Mouse (Mus musculus) hindbrain, embryonic 14.5 days (tissue): ENCODE results near the gene Borcs6. TPM values are rescaled to one million over a fixed set of nuclear protein-coding genes. Genes with fewer than 3 reads are reported as not detected.

ENCODE experiments used
- ATAC-seq: fragments of 200-750 bp; cut with Nextera tagmentation; 2 replicates; pipeline ENCODE4 v1.8.0; 2017; ENCODE audit warnings: moderate number of reproducible peaks, mild to moderate bottlenecking, moderate TSS enrichment, moderate library complexity; ENCODE audit not compliant: low FRiP score
- DNase-seq: peaks from one replicate; pipeline ENCODE4 v3.0.0-alpha.2; 2015; ENCODE audit warnings: low spot score
- H3K27ac ChIP-seq: fragments of 300-500 bp; sonication (generic); 2 replicates; pipeline ENCODE4 v1.5.1; 2014; ENCODE audit warnings: mild to moderate bottlenecking, moderate library complexity
- H3K27me3 ChIP-seq: fragments of 300-500 bp; sonication (generic); 2 replicates; pipeline ENCODE4 v1.6.1; 2014; ENCODE audit warnings: mild to moderate bottlenecking, low read length, mixed read lengths; ENCODE audit not compliant: control insufficient read depth, insufficient read depth
- H3K36me3 ChIP-seq: fragments of 300-500 bp; sonication (generic); replicated peaks from 2 replicates; pipeline ENCODE4 v1.6.1; 2014; ENCODE audit not compliant: control insufficient read depth, insufficient read depth
- H3K4me1 ChIP-seq: fragments of 300-500 bp; sonication (generic); replicated peaks from 2 replicates; pipeline ENCODE4 v1.6.1; 2014; ENCODE audit warnings: antibody characterized with exemption, low read length, mixed read lengths; ENCODE audit not compliant: control insufficient read depth, insufficient read depth
- H3K4me2 ChIP-seq: fragments of 300-500 bp; sonication (generic); replicated peaks from 2 replicates; pipeline ENCODE4 v1.6.1; 2014; ENCODE audit warnings: mild to moderate bottlenecking, moderate library complexity
- H3K4me3 ChIP-seq: fragments of 300-500 bp; sonication (generic); replicated peaks from 2 replicates; pipeline ENCODE4 v1.5.1; 2014; ENCODE audit warnings: mild to moderate bottlenecking, low read length
- H3K9ac ChIP-seq: fragments of 300-500 bp; sonication (generic); 2 replicates; pipeline ENCODE4 v1.6.1; 2014
- H3K9me3 ChIP-seq: fragments of 300-500 bp; sonication (generic); 2 replicates; pipeline ENCODE4 v1.6.1; 2016; ENCODE audit warnings: low read length; ENCODE audit not compliant: control insufficient read depth
- WGBS: fragments of 180-500 bp; shearing (Covaris S2); extraction: QIAGEN DNeasy Blood & Tissue Kit; methylation state at CpG from one replicate; pipeline ENCODE4 v1.1.7; 2014; 5-methylcytosine and 5-hydroxymethylcytosine counted together
- polyA plus RNA-seq: library from polyadenylated mRNA; unstranded; fragments of >200 nt; fragmentation: Nextera tagmentation; extraction: Ambion mirVana; gene quantifications from 2 replicates; pipeline ENCODE4 v1.2.1, GENCODE M21; 2014

Borcs6 gene
- polyA plus RNA-seq, 1 experiment from 2014 or later = 18.6 TPM

DNA sequence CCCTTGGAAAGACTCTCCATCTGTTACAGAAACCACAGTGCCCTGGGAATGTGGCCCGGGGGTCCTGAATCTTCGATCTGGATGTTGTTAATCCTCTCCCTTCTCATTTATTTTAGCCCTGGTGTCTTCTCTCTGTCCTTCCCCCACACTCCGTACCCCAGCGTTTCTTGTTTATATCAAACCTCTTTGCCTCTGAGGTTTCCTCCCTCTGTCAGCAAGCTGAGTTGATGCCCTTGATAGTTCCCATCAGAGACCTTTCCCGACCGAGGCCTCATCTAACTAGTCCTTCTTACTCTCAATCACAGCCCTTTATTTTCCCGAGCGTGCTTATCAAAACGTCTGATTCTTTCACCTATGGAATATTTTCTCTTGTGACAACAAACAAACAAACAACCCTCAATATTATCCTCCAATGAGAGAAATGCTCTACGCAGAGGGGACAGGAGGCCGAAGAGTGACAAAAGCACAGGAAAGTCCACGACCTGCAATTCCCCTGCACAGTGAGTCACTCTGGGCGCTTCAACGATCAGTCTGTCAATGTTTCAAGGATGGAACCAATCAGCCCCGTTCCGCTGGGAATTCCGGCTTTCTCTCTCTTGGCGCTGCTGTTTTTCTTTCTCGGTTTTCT, 674 bp upstream of the Borcs6 start:
- peak overlapping the region; percentile 85 for H3K9ac ChIP-seq
- peak overlapping the region; percentile 54 for H3K4me3 ChIP-seq
- 1% methylated on average over 19 of the region's 19 CpGs for WGBS
- no peak for DNase-seq
- H3K9me3 ChIP-seq = no peaks in the 10 kb centered on the region
- H3K27ac ChIP-seq = peak overlapping the region; percentile 91
- no peaks in the 10 kb centered on the region for H3K27me3 ChIP-seq
- H3K36me3 ChIP-seq = no peaks in the 10 kb centered on the region
- peak; percentile 14 for ATAC-seq
- peaks cover 25% of the 10 kb centered on the region for H3K4me1 ChIP-seq
- H3K4me2 ChIP-seq = peak overlapping the region; percentile 75

DNA sequence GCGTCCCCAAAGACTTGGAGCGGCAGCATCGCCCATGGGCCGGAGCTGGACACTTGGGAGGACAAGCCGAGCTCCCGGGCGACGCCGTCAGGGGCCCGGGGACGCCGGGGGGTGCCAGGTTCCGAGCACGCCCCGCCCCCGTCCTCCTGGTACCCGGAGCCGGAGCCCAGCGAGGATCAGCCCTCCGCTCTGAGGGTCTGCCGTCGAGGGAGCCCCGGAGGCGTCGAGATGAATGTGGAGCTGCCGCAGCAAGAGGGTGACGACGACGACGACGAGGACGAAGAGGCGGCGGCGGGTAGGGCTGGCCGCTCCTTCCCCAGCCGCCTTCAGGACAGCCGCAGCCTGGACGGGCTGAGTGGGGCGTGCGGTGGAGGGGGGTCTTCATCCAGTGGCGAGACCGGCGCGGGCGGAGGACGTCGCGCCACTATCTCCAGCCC, 476 bp downstream of the Borcs6 start:
- DNase-seq (no peak), ATAC-seq (peak; percentile 10)
- Histone ChIP-seq H3K4me1 (peaks cover 25% of the 10 kb centered on the region), H3K9ac (peak overlapping the region; percentile 85), H3K27me3 (no peaks in the 10 kb centered on the region), H3K36me3 (no peaks in the 10 kb centered on the region), H3K27ac (peak overlapping the region; percentile 85), H3K4me2 (peak overlapping the region; percentile 80), H3K9me3 (no peaks in the 10 kb centered on the region), H3K4me3 (peak overlapping the region; percentile 54)
- WGBS = 0% methylated on average over 43 of the region's 49 CpGs

DNA sequence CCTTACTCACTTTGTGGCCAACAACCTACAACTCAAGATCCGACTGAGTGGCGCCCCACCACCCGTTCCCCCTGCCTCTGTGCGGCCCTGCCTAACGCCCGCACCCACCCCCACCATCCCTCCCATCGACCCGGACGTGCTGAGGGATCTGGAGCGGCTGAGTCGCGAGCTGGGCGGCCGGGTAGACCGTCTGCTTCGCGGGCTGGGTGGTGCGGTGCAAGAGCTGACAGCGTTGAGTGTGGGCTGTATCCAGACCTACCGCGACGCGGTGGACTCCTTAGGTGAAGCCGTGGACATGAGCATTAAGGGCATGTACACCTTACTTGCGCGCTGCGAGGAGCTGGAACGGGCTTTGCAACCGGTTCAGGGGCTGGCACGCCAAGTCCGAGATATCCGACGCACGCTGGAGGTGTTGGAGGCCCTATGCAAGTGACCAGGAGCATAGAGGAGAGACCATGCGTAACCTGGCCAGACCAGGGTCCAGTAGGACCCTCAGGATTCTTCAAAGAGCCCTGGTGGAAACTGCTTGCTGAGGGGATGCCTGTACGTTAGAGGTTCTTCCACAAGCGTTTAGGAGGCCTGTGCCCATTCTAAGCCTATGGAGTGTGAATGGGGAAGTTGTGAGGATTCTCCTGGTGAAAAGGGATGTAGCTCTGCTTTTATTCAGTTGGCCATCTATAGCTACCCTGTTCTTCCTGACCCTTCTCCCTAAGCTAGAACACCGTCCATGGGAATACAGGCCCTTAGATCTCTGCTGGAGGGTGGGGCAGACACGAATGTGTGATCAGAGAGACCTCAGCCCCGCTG, 1.1 kb downstream of the Borcs6 start:
- ATAC-seq = no peak
- Histone ChIP-seq H3K9me3 (no peaks in the 10 kb centered on the region), H3K9ac (peak overlapping the region; percentile 85), H3K27ac (peak overlapping the region; percentile 85), H3K4me3 (peak overlapping the region; percentile 54), H3K4me1 (peaks cover 26% of the 10 kb centered on the region), H3K27me3 (no peaks in the 10 kb centered on the region), H3K4me2 (peak overlapping the region; percentile 80), H3K36me3 (no peaks in the 10 kb centered on the region)
- DNase-seq = no peak
- WGBS = 1% methylated on average over 39 of the region's 40 CpGs

DNA sequence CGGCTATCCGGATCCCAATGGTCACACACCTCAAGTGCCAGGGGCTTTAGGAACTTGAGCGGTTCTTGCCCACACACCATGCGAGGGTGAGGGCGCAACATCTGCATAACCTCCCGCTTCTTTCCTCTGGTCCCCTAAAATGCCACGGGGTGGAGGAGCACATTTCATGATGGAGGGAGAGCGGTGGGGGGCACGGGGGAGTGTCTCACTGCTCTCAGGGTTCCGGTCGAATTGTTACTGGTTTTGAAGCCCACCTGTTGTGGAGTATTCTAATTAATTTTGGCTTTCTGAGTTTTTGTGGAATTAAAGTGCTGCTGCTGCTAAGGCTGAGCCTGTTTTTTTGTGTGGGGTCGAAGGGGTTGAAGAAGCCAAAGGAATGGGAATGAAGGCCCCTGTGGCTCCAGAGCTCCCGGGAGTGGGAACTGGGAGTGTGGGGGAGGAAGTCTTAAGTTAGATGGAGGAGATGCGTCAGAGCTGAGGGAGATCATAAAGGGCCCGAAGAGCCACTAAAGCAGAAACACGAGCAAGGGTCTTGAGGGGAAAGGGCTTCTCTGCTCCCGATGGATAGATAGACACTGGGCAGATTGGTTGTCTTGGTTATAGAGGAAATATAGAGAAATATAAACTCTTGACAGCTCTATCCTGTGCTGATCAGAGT, 1.9 kb downstream of the Borcs6 start:
- ATAC-seq = no peak
- H3K27ac ChIP-seq = no peak overlapping the region
- 8% methylated on average over 17 of the region's 17 CpGs for WGBS

DNA sequence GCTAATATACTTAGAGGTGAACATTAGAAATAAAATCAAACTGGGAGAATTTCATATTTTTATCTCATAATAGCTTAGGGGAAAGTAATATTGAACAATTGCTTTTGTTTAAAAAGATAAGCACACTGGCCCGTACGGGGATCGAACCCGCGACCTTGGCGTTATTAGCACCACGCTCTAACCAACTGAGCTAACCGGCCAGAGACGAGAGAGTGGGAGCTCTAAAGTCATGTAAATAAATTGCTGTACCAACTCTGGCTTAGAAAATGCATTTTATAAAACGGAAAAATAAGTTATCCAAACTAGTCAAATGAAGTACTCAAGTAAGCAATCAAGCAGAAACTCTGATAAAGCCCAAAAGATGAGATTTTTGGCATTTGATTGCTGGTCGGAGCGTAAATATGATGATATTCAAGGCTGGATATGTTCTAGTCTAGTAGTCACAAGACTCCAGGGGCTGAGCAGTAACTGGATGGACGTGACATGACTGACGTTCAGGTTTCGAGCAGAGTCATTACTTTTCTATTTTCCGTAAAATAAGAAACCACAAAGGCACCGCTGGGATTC, 2.8 kb downstream of the Borcs6 start:
- Histone ChIP-seq H3K36me3 (no peaks in the 10 kb centered on the region), H3K27ac (peak overlapping the region; percentile 48), H3K27me3 (no peaks in the 10 kb centered on the region), H3K4me1 (peaks cover 37% of the 10 kb centered on the region), H3K4me3 (peak overlapping the region; percentile 60), H3K4me2 (peak overlapping the region; percentile 80), H3K9me3 (no peaks in the 10 kb centered on the region), H3K9ac (no peak overlapping the region)
- DNase-seq = peak; percentile 91
- under 1% methylated on average over 17 of the region's 17 CpGs for WGBS
- ATAC-seq = no peak

More for the DNA sequence above, 1.9 kb downstream of the Borcs6 start:
- Histone ChIP-seq H3K4me3 (peak overlapping the region; percentile 54), H3K9me3 (no peaks in the 10 kb centered on the region), H3K27me3 (no peaks in the 10 kb centered on the region), H3K36me3 (no peaks in the 10 kb centered on the region), H3K9ac (peak overlapping the region; percentile 85), H3K4me2 (peak overlapping the region; percentile 80), H3K4me1 (peaks cover 33% of the 10 kb centered on the region)
- no peak for DNase-seq

DNA sequence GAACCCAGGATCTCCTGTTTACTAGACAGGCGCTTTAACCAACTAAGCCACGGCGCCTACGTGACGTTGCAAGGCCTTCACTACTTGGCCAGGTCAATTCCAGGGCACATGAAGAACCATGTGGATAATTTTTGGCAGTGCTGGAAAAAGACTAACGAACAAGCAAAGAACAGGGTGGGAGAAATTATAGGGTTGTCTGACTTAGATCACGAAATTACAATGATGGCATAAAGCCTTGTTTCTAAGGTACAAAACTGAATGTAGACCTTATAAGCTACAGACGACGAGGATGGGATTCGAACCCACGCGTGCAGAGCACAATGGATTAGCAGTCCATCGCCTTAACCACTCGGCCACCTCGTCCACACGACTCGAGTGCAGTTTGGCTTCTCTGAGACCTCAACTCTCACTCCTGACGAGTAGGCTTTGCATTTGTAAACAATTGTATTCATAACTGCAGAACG, 3.3 kb downstream of the Borcs6 start:
- DNase-seq (peak; percentile 100), ATAC-seq (peak; percentile 56)
- Histone ChIP-seq H3K27ac (peak overlapping the region; percentile 53), H3K4me3 (peak overlapping the region; percentile 60), H3K4me1 (peaks cover 36% of the 10 kb centered on the region), H3K4me2 (peak overlapping the region; percentile 80), H3K9ac (peak overlapping the region; percentile 39; the same call in 1 of the 2 replicates), H3K27me3 (no peaks in the 10 kb centered on the region), H3K36me3 (no peaks in the 10 kb centered on the region), H3K9me3 (no peaks in the 10 kb centered on the region)
- 0% methylated on average over 19 of the region's 19 CpGs for WGBS

DNA sequence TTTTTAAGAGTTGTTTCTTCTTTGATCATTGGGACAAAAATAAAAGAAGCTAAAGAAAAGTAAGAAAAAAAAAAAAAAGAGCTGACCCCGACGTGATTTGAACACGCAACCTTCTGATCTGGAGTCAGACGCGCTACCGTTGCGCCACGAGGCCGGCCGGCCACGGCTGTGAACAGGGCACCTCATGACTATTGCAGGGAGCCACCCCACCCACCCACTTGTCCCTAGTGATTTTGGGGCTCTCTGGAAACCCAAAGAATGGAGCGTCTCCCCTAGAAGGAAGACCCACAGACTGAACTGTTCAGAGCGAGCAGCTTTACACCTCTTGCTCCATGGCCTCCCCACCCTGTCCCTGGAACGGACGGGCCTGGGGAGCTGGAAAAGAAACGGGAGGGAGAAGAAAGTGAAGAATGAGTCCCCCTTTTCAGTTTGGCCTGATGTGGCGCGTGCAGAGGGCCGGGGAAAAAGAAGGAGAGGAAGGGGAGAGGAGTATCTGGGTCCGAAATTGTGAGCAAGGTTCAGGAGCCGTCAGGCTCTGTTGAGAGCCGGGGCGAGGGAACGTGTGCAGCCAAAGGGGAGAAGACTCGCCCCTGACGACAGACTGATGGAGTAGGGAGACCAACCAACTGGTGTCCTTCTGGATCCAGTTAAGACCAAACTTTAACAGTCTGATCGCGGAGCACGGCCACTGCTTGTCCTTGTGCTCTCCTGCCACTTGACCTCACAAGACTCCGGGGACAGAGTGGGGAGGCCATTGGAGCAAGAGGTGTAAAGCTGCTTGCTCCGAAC, 4.1 kb downstream of the Borcs6 start:
- Histone ChIP-seq H3K36me3 (no peaks in the 10 kb centered on the region), H3K4me2 (peak overlapping the region; percentile 80), H3K4me3 (peak overlapping the region; percentile 60), H3K9ac (peak overlapping the region; percentile 59), H3K27me3 (no peaks in the 10 kb centered on the region), H3K27ac (peak overlapping the region; percentile 53), H3K9me3 (no peaks in the 10 kb centered on the region), H3K4me1 (peaks cover 28% of the 10 kb centered on the region)
- under 1% methylated on average over 31 of the region's 31 CpGs for WGBS
- peak; percentile 93 for DNase-seq
- 0 out of 2 replicates have a peak, but pooled peaks have one; percentile 24 for ATAC-seq

DNA sequence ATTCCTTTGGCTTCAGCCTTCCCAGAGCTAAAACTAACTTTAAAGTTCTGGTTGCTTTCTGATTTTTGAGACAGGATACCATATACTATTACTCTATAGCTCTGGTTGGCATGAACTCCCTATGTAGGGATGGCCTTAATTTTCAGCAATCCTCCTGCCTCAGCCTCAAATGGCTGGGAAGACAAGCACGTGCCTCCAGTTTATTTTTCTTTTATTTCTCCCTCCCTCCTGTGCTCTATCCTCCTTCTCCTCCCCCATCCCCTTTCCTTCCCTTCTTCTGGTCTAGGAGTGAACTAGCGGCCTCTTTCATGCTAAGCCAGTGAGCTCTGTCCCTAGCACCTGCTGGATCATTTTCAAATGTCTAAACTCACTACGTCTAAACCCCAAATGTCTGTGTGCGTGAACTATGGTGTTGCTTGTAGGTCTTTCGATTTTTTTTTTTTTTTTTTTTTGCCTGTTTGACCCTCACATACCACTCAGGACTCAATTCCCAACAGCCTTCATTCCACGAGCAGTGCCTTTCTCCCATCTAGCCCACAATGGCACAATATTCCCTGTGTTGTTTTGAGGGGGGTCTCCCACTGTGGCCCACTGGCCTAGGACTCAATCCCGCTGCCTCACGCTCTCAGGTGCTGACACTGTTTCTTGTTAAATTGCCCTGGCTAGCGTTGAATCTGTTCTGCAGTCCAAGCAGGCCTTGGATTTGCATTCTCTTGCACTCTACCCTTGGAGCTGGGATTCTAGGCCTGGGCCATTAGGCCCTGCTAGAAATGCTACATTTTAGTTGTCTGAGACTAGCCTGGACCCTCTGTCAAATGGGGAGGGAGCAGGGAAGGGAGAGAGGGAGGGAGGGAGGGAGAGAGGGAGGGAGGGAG, 5.0 kb downstream of the Borcs6 start:
- ATAC-seq = no peak
- peaks cover 27% of the 10 kb centered on the region for H3K4me1 ChIP-seq
- H3K27me3 ChIP-seq = no peaks in the 10 kb centered on the region
- no peak for DNase-seq
- WGBS = 39% methylated on average over 9 of the region's 9 CpGs
- H3K4me3 ChIP-seq = peak overlapping the region; percentile 60
- H3K9ac ChIP-seq = peak overlapping the region; percentile 59
- H3K27ac ChIP-seq = no peak overlapping the region
- H3K9me3 ChIP-seq = no peaks in the 10 kb centered on the region
- peak overlapping the region; percentile 80 for H3K4me2 ChIP-seq
- H3K36me3 ChIP-seq = no peaks in the 10 kb centered on the region
